Mouse (Mus musculus) ES-Bruce4 (cell line): Measurements from ENCODE around the gene Dnph1.

Experiments used
- CTCF ChIP-seq: IDR thresholded peaks from one replicate; pipeline ENCODE4 v1.8.1; 2011; ENCODE audit warnings: low read depth, low read length
- POLR2A ChIP-seq: IDR thresholded peaks from one replicate; pipeline ENCODE4 v1.8.1; 2011; ENCODE audit warnings: low read length; ENCODE audit not compliant: insufficient read depth

DNA sequence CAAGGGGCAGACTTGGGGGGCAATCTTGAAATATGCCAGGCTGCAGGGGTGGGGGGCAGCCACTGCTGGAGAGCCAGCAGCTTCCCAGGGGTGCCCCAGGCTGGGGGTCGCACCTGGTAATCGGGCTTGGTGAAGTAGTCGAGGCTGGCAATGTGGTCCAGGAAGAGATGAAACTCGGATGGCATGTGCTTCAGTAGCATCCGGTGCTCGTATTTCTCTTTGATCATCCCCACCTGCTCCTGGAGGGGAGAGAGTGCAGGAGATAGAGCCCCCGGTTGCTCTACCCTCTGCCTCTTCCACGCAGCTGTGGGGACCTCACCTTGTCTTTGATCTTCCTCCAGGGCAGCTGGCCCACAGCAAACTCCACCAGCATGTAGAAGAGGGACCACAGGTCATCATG lies 19.9 kb upstream of the Dnph1 start:
- TF ChIP-seq CTCF (no peak), POLR2A (no peak)
